Mouse (Mus musculus) liver, embryonic 14 days (tissue): ENCODE results near the gene Ankzf1. TPM values are rescaled to one million over a fixed set of nuclear protein-coding genes. Genes with fewer than 3 reads are reported as not detected.

ENCODE experiments used
- polyA plus RNA-seq: library from polyadenylated mRNA; depleted of rRNA; stranded (reverse); fragments of >200 nt; gene quantifications from 2 replicates; pipeline ENCODE4 v1.2.3, GENCODE M21; 2012; rRNA removed

The Ankzf1 gene
- 8.0 and 8.3 TPM in 2 replicates for polyA plus RNA-seq

GRCm38 (mm10) chr1:75191622-75192402, at the start of gene Ankzf1, which contains the start of gene Atg9a:
Ankzf1 (plus strand) TSS chr1:75192151.
Atg9a (minus strand) TSS chr1:75192196.

DNA sequence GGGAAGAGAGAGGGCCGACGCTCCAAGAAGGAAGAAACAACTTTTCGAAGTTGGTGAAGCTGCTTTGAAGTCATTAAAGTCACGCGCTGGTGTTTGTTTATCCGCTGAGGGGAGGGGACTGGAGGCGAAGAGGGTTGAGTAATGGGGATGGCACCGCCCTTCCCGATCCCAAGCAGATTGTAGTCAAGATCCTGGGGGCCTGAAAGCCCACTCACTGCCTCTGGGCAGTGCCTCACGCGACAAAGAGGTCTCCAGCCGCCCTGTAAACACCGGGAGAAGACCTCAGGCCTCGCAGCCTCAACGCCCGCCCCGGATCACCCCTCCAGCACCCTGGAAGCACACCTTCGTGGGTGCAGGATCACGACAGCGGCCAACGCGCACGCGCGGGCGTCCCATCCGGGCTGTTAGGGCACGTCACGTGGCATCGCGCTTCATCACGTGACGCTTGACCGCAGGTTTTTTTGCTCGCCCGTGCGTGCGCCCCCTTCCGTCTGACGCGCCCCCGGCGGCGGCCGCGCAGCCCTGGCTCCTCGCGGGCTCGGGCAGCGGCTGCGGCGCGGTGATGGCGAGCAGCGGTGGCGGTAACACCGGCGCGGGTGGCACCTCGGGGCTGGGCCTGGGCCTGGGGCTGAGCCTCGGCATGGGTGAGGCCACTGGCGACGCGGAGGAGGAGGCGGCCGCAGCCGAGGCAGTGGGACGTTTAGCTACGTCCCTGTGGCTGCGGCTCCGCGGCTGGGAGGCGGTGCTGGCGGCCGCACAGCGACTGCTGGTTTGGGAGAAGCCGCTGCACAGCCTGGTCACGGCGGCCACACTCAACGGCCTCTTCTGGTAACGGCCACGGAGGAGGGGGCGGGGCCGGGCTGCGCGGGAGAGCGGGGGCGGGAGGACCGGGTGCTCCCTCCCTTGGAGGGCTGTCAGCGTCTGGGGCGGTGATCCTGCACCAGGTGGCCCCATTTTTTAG, 49.4 kb upstream of the Ankzf1 start, which contains the start of the genes Cnppd1 and Retreg2:
Gene Cnppd1, minus strand, starts transcription at position 411 of the 961 bp plus-strand sequence.
Gene Retreg2, plus strand, starts transcription at position 478 of the 961 bp plus-strand sequence.

GRCm38 (mm10) chr1:75168472-75169464, 23.2 kb upstream of the Ankzf1 start, which contains the start of gene Zfand2b:
Zfand2b (plus strand) TSS chr1:75168646.

DNA sequence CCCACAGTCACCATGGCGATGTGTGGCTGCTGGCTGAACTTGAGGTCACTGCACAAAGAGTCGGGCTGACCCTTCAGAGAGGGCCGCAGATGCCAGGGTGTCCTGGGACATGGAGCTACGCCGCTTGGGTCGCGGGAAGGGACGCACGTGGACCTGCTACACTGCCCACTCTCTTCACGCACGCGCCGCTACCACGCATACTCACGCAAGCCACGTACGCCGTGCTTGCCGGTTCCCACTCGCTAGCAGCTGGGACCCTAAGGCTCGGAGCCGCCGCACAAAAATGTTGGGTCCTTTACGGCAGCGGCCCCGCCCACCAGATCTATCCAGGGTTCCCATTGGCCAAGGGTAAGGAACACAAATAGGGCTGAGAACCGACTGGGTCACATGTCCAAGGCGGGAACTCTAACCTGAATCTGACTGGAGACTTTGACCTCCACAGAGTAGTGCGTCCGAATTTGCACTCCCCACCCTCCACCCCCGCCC, 11.8 kb upstream of the Ankzf1 start, which contains the start of gene Abcb6:
Gene Abcb6, minus strand, starts transcription at position 288 of the 486 bp plus-strand sequence.

DNA sequence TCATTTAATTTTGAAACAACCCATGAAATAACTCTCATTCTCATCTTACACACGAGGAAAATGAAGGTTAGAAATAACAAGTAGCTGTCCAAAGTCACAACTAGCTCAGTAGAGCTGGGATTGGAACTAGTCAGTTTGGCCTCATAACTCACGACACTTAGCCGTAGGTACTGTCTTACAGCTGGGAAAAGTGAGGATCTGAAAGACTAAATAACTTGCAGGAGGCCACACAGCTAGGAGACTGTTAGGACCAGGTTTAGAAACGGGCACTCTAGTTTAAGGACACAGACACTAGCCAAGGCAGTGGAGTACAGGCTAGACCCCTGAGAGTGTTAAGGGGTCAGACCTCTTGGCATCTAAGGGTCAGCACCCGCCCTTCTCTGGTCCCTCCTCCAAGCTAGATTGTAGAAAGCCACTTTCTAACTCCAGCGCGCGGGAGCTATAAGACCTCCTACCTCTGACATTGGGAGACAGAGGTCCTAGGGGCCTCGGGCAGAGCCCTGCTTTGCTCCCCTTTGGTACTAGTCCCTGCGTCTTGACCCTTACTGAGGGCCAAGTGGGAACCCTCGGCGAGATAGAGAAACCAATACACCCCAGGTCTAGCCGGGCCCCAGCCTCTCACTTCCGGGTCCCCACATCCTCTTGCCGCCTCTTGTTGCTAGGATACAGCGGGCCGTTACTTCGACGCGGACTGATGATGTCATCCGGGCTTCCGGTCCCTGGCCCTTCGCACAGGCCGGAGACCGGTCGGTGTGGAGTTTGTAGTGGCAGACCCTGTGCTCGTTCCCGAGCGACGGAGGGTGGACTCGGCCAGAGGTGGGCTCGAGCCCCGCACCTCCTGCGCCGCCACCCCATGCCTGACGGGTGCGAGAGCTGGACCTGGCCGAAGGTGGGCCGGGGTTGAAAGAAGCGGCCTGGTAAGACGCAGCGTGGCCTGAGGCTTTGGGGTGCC, 18.5 kb downstream of the Ankzf1 start, which contains the start of the genes Glb1l and Stk16:
Gene Glb1l, minus strand, starts transcription at position 678 of the 952 bp plus-strand sequence.
Gene Stk16, plus strand, starts transcription at position 703 of the 952 bp plus-strand sequence.

DNA sequence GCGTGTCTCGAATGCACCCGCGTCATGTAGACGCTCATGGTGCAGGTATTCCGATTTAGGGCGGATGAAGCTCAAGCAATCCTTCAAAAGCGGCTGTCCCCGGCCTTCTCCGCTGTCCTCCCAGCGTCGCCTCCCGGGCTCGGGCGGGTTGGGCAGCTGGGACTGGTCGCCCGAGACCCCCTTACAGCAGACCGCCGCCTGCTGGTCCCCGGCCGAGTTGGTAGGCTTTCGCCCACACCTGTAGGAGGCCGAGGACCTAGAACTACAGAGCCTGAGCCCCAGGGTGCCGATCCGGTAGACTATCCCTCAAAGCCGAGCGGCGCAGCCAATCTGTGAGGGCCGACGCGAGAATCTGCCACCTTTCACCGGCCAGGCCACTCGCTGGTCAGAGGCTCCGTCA, 27.6 kb downstream of the Ankzf1 start, which contains the start of gene Tuba4a:
Gene Tuba4a, minus strand, starts transcription at position 335 of the 400 bp plus-strand sequence.

DNA sequence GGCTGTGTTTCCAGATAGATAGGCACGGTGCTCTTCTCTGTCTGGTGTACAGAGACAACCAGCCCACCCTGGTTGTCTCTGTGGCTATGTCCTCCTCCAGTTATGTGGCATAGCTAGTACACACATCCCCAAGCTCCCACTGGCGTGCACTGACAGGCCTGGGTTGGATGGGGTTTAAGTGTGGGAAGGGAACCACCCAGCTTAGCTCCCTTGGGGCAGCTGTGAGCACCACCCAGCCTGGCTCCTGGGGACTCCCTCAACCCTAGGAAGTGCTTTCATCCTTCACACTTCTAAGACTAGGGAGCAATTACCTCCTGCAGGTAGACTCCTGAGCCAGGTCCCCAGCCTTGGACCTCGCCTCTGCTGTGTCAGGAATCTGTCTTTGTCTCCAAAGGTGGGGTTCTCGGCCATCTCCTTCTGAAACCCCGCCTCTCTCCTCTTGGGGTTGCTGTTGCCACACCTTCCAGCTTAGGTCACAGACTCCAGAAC, 39.8 kb downstream of the Ankzf1 start, which contains the start of gene A630095N17Rik:
Gene A630095N17Rik, minus strand, starts transcription at position 439 of the 489 bp plus-strand sequence.

DNA sequence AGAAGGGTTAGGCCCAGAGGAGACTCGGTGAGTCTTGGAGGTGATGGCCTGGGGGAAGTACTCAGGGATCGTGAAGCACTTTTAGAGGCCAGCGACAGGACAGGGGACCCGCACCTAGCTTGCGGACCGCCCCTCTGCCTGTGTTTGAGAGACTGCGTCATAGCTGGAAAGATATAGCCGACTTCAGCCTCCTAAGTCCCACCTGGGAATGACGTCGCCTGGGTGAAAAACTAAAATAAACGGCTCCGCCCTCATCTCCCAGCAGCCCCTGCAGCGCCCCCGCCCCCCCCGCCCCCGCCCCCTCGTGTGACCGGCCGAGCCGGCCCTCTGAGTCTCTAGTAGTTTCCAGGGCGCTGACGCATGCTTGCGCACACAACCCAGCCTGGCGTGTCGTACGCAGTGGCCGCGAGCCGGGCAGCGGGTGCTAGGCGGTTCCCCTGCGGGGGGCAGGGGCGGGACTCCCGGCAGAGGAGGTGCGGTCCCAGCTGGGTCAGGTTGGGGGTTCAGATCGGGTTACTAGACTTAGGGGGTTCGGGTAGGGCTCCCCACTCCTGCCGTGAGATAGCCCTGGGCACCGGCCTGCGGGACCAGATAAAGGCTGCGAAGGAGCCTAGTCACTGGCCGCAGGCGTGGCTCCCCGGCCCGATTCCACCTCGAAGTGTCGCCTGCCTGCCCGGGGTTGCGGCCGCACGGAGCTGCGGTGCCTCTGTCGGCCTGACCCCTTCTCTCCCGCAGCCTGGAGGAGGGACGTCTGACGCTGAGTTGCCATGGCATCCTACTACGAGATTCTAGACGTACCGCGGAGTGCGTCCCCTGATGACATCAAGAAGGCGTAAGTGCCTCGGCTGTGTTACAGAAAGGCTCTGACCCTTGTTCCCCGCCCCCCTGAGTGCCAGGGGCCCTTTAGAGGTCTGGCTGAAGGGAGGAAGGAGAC, 44.4 kb downstream of the Ankzf1 start, which contains the start of gene Dnajb2:
Gene Dnajb2, plus strand, starts transcription at position 290 of the 934 bp plus-strand sequence.

Other genes starting within 250 kb of the Ankzf1 start
- gene Ihh, start 240.5 kb upstream of the Ankzf1 start, polyA plus RNA-seq = 2.3 and 2.6 TPM in 2 replicates
- gene Nhej1, start 67.0 kb upstream of the Ankzf1 start, polyA plus RNA-seq = 1.7 and 1.8 TPM in 2 replicates
- gene Slc23a3, start 58.3 kb upstream of the Ankzf1 start, polyA plus RNA-seq = 0.96 and 1.4 TPM in 2 replicates
- 30.8 and 36.1 TPM in 2 replicates for gene Cnppd1, start 49.4 kb upstream of the Ankzf1 start, polyA plus RNA-seq
- 49.3 and 56.0 TPM in 2 replicates for gene Retreg2, start 49.4 kb upstream of the Ankzf1 start, polyA plus RNA-seq
- 34.6 and 37.6 TPM in 2 replicates for gene Zfand2b, start 23.5 kb upstream of the Ankzf1 start, polyA plus RNA-seq
- 34.5 and 41.1 TPM in 2 replicates for gene Abcb6, start 11.8 kb upstream of the Ankzf1 start, polyA plus RNA-seq
- gene Atg9a, start within 50 bp of the Ankzf1 start, polyA plus RNA-seq = 15.8 and 16.8 TPM in 2 replicates
- gene Glb1l, start 18.7 kb downstream of the Ankzf1 start, polyA plus RNA-seq = 4.6 and 4.7 TPM in 2 replicates
- 81.9 and 89.8 TPM in 2 replicates for gene Stk16, start 18.7 kb downstream of the Ankzf1 start, polyA plus RNA-seq
- gene Tuba4a, start 27.7 kb downstream of the Ankzf1 start, polyA plus RNA-seq = 98.6 and 185 TPM in 2 replicates
- gene A630095N17Rik, start 40.0 kb downstream of the Ankzf1 start, polyA plus RNA-seq = not detected in 2 replicates
- 17.4 and 23.0 TPM in 2 replicates for gene Dnajb2, start 44.3 kb downstream of the Ankzf1 start, polyA plus RNA-seq
- 0.14 and 0.23 TPM in 2 replicates for gene Ptprn, start 72.4 kb downstream of the Ankzf1 start, polyA plus RNA-seq
- gene Resp18, start 86.3 kb downstream of the Ankzf1 start, polyA plus RNA-seq = not detected in 2 replicates
- 32.9 and 37.6 TPM in 2 replicates for gene Dnpep, start 125.8 kb downstream of the Ankzf1 start, polyA plus RNA-seq
- 1.1 and 2.3 TPM in 2 replicates for gene Des, start 168.2 kb downstream of the Ankzf1 start, polyA plus RNA-seq
- 6.7 and 7.5 TPM in 2 replicates for gene Speg, start 183.1 kb downstream of the Ankzf1 start, polyA plus RNA-seq
- gene Gmppa, start 243.8 kb downstream of the Ankzf1 start, polyA plus RNA-seq = 31.7 and 35.4 TPM in 2 replicates